Mouse (Mus musculus): Measurements from ENCODE around the gene Bspry.

DNA sequence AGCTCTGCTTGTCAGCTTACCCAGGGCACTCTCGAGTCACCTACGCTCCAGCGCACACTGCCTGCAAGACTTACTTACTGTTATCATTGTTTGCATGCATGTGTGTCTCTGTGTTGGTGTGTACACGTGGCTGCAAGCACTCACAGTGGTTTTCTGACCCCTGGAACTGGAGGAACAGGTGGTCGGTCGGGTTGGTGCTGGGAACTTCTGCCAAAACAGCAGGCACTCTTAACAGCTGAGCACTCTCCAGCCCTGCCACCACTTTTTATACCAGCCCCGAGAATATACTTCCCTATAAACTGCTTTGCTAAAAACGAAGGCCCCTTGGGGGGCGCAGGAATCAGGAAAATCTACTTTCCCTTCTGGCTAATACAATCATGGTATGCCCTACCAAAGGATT, 14.4 kb downstream of the Bspry start:
- TF ChIP-seq CTCF (IDR thresholded peaks at IDR 0.05; ENCODE audit: low read depth, low read length): no peak
- TF ChIP-seq TAL1 (conservative IDR thresholded peaks at IDR 0.05; ENCODE audit: low read depth, low read length): no peak
- TF ChIP-seq GATA1 (IDR thresholded peaks at IDR 0.05; ENCODE audit: borderline replicate concordance, low read length): no peak
- TF ChIP-seq GATA2 (IDR thresholded peaks at IDR 0.05; ENCODE audit: borderline replicate concordance, low read depth, low read length): no peak
